Mouse (Mus musculus) C2C12 (cell line): ENCODE data around the gene Mn1. TPM values are rescaled to one million over a fixed set of nuclear protein-coding genes. Genes with fewer than 3 reads are reported as not detected.

ENCODE experiments used
- H3K27me3 ChIP-seq: one replicate; pipeline ENCODE4 v1.6.1; 2011; ENCODE audit not compliant: control insufficient read depth, insufficient read depth, insufficient read length
- H3K36me3 ChIP-seq: one replicate; pipeline ENCODE4 v1.6.1; 2011; ENCODE audit not compliant: control insufficient read depth, insufficient read depth
- H3K4me3 ChIP-seq: one replicate; pipeline ENCODE4 v1.5.1; 2011; ENCODE audit warnings: mild to moderate bottlenecking, control low read depth; ENCODE audit not compliant: poor library complexity, insufficient read depth, severe bottlenecking
- H3K79me2 ChIP-seq: one replicate; pipeline ENCODE4 v1.6.1; 2011; ENCODE audit not compliant: control insufficient read depth, insufficient read depth
- H3K79me3 ChIP-seq: one replicate; pipeline ENCODE4 v1.6.1; 2011; ENCODE audit warnings: low read depth, control low read depth
- H3ac ChIP-seq: one replicate; pipeline ENCODE3; 2011; ENCODE audit warnings: low read depth; ENCODE audit not compliant: control insufficient read depth, insufficient read length
- CEBPB ChIP-seq: IDR thresholded peaks from one replicate; pipeline ENCODE4 v1.6.1; 2011; ENCODE audit warnings: low read depth, mild to moderate bottlenecking, control low read depth, moderate library complexity
- CTCF ChIP-seq: IDR thresholded peaks from one replicate; pipeline ENCODE4 v1.5.1; 2011; ENCODE audit not compliant: control insufficient read depth, insufficient read depth, insufficient read length
- FOSL1 ChIP-seq: IDR thresholded peaks from one replicate; pipeline ENCODE4 v1.8.0; 2011; ENCODE audit warnings: mild to moderate bottlenecking, low read length; ENCODE audit not compliant: poor library complexity, insufficient read depth, severe bottlenecking
- MAX ChIP-seq: IDR thresholded peaks from one replicate; pipeline ENCODE4 v1.6.1; 2011; ENCODE audit warnings: mild to moderate bottlenecking, control low read depth
- MYOD1 ChIP-seq: IDR thresholded peaks from one replicate; pipeline ENCODE4 v1.6.1; 2011; ENCODE audit warnings: low read depth; ENCODE audit not compliant: control insufficient read depth, insufficient read length
- MYOG ChIP-seq: IDR thresholded peaks from one replicate; pipeline ENCODE4 v1.6.1; 2011; ENCODE audit not compliant: control insufficient read depth, insufficient read length; ENCODE audit errors: extremely low read depth
- USF1 ChIP-seq: IDR thresholded peaks from one replicate; pipeline ENCODE4 v1.6.1; 2011; ENCODE audit warnings: low read depth, mild to moderate bottlenecking, control low read depth, moderate library complexity
- polyA plus RNA-seq: library from polyadenylated mRNA; unstranded; fragments of >200 nt; fragmentation: generic; extraction: Trizol; gene quantifications from one replicate; pipeline ENCODE4 v1.2.1, GENCODE M21; 2012; ENCODE audit warnings: missing spikeins

Gene Mn1
- polyA plus RNA-seq, 1 experiment: not detected

GRCm38 (mm10) chr5:111419121-111419881 lies 2.1 kb downstream of the Mn1 start:
- no peaks in the 10 kb centered on the region for H3K79me2 ChIP-seq
- no peak overlapping the region for H3ac ChIP-seq
- peaks cover 70% of the 10 kb centered on the region for H3K27me3 ChIP-seq
- H3K4me3 ChIP-seq: no peak overlapping the region
- no peaks in the 10 kb centered on the region for H3K79me3 ChIP-seq
- no peak for TF ChIP-seq FOSL1
- no peak for TF ChIP-seq MYOD1
- no peak for TF ChIP-seq CTCF
- TF ChIP-seq CEBPB: no peak
- no peak for TF ChIP-seq MAX
- TF ChIP-seq MYOG: no peak
- TF ChIP-seq USF1: no peak
- H3K36me3 ChIP-seq: no peaks in the 10 kb centered on the region

- no peaks in the 10 kb centered on the region for H3K79me2 ChIP-seq
- no peak for TF ChIP-seq MAX
- no peak for TF ChIP-seq CTCF
- no peak for TF ChIP-seq MYOD1
- no peak for TF ChIP-seq MYOG
- no peak for TF ChIP-seq FOSL1
- no peak for TF ChIP-seq CEBPB
- peaks cover 75% of the 10 kb centered on the region for H3K27me3 ChIP-seq
- no peaks in the 10 kb centered on the region for H3K36me3 ChIP-seq
- H3ac ChIP-seq: no peak overlapping the region
- no peak overlapping the region for H3K4me3 ChIP-seq
- no peaks in the 10 kb centered on the region for H3K79me3 ChIP-seq
These were observed 3.0 kb downstream of the Mn1 start for GRCm38 (mm10) chr5:111420011-111420691.

- peaks cover 78% of the 10 kb centered on the region for H3K27me3 ChIP-seq
- H3K36me3 ChIP-seq: no peaks in the 10 kb centered on the region
- H3K4me3 ChIP-seq: no peak overlapping the region
- TF ChIP-seq MYOG (no peak), FOSL1 (no peak), CTCF (no peak), MYOD1 (no peak), CEBPB (no peak), MAX (no peak), USF1 (no peak)
- no peak overlapping the region for H3ac ChIP-seq
- no peaks in the 10 kb centered on the region for H3K79me2 ChIP-seq
- H3K79me3 ChIP-seq: no peaks in the 10 kb centered on the region
These were observed 3.7 kb downstream of the Mn1 start for GRCm38 (mm10) chr5:111420896-111421295.

- H3K4me3 ChIP-seq: no peak overlapping the region
These were observed 4.3 kb downstream of the Mn1 start for GRCm38 (mm10) chr5:111421424-111421823.

GRCm38 (mm10) chr5:111422058-111422800 lies 5.1 kb downstream of the Mn1 start:
- H3K36me3 ChIP-seq: no peaks in the 10 kb centered on the region
- no peaks in the 10 kb centered on the region for H3K79me2 ChIP-seq
- peaks cover 80% of the 10 kb centered on the region for H3K27me3 ChIP-seq
- no peak for TF ChIP-seq MAX
- TF ChIP-seq MYOD1: no peak
- no peak for TF ChIP-seq CTCF
- TF ChIP-seq FOSL1: no peak
- TF ChIP-seq MYOG: no peak
- no peak for TF ChIP-seq USF1
- no peak for TF ChIP-seq CEBPB
- no peak overlapping the region for H3K4me3 ChIP-seq
- no peaks in the 10 kb centered on the region for H3K79me3 ChIP-seq
- no peak overlapping the region for H3ac ChIP-seq

More at GRCm38 (mm10) chr5:111421424-111421823, 4.3 kb downstream of the Mn1 start:
- no peaks in the 10 kb centered on the region for H3K36me3 ChIP-seq
- H3K27me3 ChIP-seq: peaks cover 80% of the 10 kb centered on the region
- H3K79me3 ChIP-seq: no peaks in the 10 kb centered on the region
- H3ac ChIP-seq: no peak overlapping the region
- TF ChIP-seq CEBPB (no peak), CTCF (no peak), FOSL1 (no peak), MYOG (no peak), MYOD1 (no peak), USF1 (no peak), MAX (no peak)
- no peaks in the 10 kb centered on the region for H3K79me2 ChIP-seq
